In the genomic region with DNA sequence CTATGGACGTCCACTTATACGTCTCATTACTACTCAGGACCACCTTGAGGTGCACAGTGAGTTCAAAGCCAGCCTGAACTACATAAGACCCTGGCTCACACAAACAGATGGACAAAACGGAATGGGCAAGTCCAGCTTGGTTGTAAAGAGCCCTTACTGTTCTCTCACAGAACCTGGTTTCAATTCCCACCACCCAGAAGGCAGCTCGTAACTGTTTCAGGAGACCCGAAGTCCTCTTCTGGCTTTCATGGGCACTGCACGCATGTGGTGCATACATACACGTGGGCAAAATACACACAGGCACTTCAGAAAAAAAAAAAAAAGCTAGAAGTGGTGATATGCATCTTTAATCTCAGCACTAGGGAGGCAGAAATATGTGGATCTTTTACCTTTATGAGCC, we compare ENCODE assay signal across 25 mouse cellular contexts. TPM values are rescaled to one million over a fixed set of nuclear protein-coding genes. Genes with fewer than 3 reads are reported as not detected.
DNase-seq lines count a peak whose midpoint lies in the region; ATAC-seq lines count a peak whose summit lies in the region.
"Had no signal": no experiment of that assay in that cellular context is flagged by ENCODE, and none has a peak within 500 bp of the region (broad histone marks: within the 10 kb centered on the region; RNA-seq: fewer than 3 reads in every experiment).

No protein-coding gene starts in this region.

- 80% methylated on average over 7 of the region's 7 CpGs for WGBS in kidney, embryonic 14.5 days
- WGBS in hindbrain, embryonic 14.5 days = 81% methylated on average over 7 of the region's 7 CpGs

- DNase-seq in kidney, adult 9 months = no peak
- DNase-seq in retina, postnatal 1 day = peak; percentile 49
- DNase-seq in retina, embryonic 14.5 days (ENCODE audit: low spot score) = no peak
- DNase-seq in thymus, postnatal 10 days (ENCODE audit: low spot score in 2 of 2) = no peak
- DNase-seq in hindbrain, embryonic 14.5 days (ENCODE audit: low spot score) = no peak
- DNase-seq in left cerebral cortex, postnatal 4 days = no peak
- DNase-seq: adrenal gland, postnatal 36 days; cerebellum, adult 18-20 months; cerebellum, postnatal 25 days; gastrocnemius, postnatal 36 days; kidney, adult 8-10 months; kidney, postnatal 36 days; layer of hippocampus, adult 9-11 months; lung, postnatal 4 days; right cerebral cortex, postnatal 25 days had no signal

- H3K4me3 ChIP-seq in kidney, embryonic 14.5 days (ENCODE audit: low read length) = no peak overlapping the region
- H3K4me3 ChIP-seq in hindbrain, embryonic 14.5 days (replicated peaks; ENCODE audit: low read length) = no peak overlapping the region
- H3K4me3 ChIP-seq: forebrain, embryonic 13.5 days; heart, embryonic 10.5 days; hindbrain, embryonic 10.5 days; left cerebral cortex, adult 2 months; limb, embryonic 13.5 days; midbrain, embryonic 13.5 days had no signal

- intact Hi-C loops in left cerebral cortex, postnatal 4 days (cut with DNase I) = loop anchor here (5.0 kb wide), 1 partner anchor 233 kb away; no protein-coding TSS in a partner anchor

- ATAC-seq in kidney, embryonic 14.5 days (ENCODE audit: low FRiP score, low TSS enrichment) = 0 out of 2 replicates have a peak, but pooled peaks have one; percentile 17
- peak; percentile 33; the same call in 1 of the 2 replicates for ATAC-seq in granulocyte monocyte progenitor cell, adult 5-6 weeks (replicated peaks; ENCODE audit: poor library complexity, severe bottlenecking)
- ATAC-seq in hindbrain, embryonic 14.5 days (ENCODE audit: low FRiP score) = no peak
- ATAC-seq: forebrain, embryonic 13.5 days; midbrain, embryonic 13.5 days; Patski had no signal

- H3K9ac ChIP-seq in kidney, embryonic 14.5 days (ENCODE audit: low read depth, low read length) = no peak overlapping the region
- no peak overlapping the region for H3K9ac ChIP-seq in hindbrain, embryonic 14.5 days
- H3K9ac ChIP-seq: forebrain, embryonic 13.5 days; limb, embryonic 13.5 days; midbrain, embryonic 13.5 days had no signal

- H3K4me2 ChIP-seq in kidney, embryonic 14.5 days (replicated peaks; ENCODE audit: low read depth, low read length) = no peak overlapping the region
- no peak overlapping the region for H3K4me2 ChIP-seq in hindbrain, embryonic 14.5 days (replicated peaks)
- H3K4me2 ChIP-seq: forebrain, embryonic 13.5 days; limb, embryonic 13.5 days; midbrain, embryonic 13.5 days had no signal

- H3K27ac ChIP-seq in kidney, embryonic 14.5 days (ENCODE audit: low read depth, low read length) = no peak overlapping the region
- H3K27ac ChIP-seq in hindbrain, embryonic 14.5 days = no peak overlapping the region
- H3K27ac ChIP-seq: forebrain, embryonic 13.5 days; heart, embryonic 10.5 days; hindbrain, embryonic 10.5 days; left cerebral cortex, adult 2 months; limb, embryonic 13.5 days; midbrain, embryonic 13.5 days had no signal

- peaks cover 31% of the 10 kb centered on the region for H3K36me3 ChIP-seq in kidney, embryonic 14.5 days (ENCODE audit: control insufficient read depth, insufficient read depth, low read length)
- H3K36me3 ChIP-seq in hindbrain, embryonic 14.5 days (replicated peaks; ENCODE audit: control insufficient read depth, insufficient read depth) = peaks cover 32% of the 10 kb centered on the region

- H3K4me1 ChIP-seq in kidney, embryonic 14.5 days (ENCODE audit: control insufficient read depth, insufficient read depth, low read length) = peaks cover 6% of the 10 kb centered on the region
- H3K4me1 ChIP-seq in hindbrain, embryonic 14.5 days (replicated peaks; ENCODE audit: control insufficient read depth, insufficient read depth, low read length) = peaks cover 4% of the 10 kb centered on the region; the same call in 1 of the 2 replicates
- H3K4me1 ChIP-seq: heart, embryonic 10.5 days had no signal

- peaks cover 2% of the 10 kb centered on the region; the same call in 1 of the 2 replicates for H3K9me3 ChIP-seq in kidney, embryonic 14.5 days (ENCODE audit: control insufficient read depth, low read length)
- H3K9me3 ChIP-seq in hindbrain, embryonic 14.5 days (ENCODE audit: control insufficient read depth, low read length) = no peaks in the 10 kb centered on the region
- H3K9me3 ChIP-seq: forebrain, embryonic 13.5 days; heart, embryonic 10.5 days; midbrain, embryonic 13.5 days had no signal

- no peaks in the 10 kb centered on the region for H3K27me3 ChIP-seq in kidney, embryonic 14.5 days (ENCODE audit: control insufficient read depth, insufficient read depth, low read length)
- H3K27me3 ChIP-seq in hindbrain, embryonic 14.5 days (ENCODE audit: control insufficient read depth, insufficient read depth, low read length) = no peaks in the 10 kb centered on the region
- H3K27me3 ChIP-seq: forebrain, embryonic 13.5 days; limb, embryonic 13.5 days; midbrain, embryonic 13.5 days; Patski had no signal

RNA-seq across cellular contexts. Expression of gene Gm42791, which starts 50.1 kb away (rescaled TPM):
- 0.47 TPM in 1 of 2 replicates, not detected in the other for polyA plus RNA-seq in kidney, embryonic 14.5 days (2014; fragmentation: Nextera tagmentation; extraction: Ambion mirVana)
- total RNA-seq in granulocyte monocyte progenitor cell, adult 5-6 weeks (2014; fragmentation: Nextera tagmentation) = 4.6 TPM in 1 of 2 replicates, not detected in the other
- total RNA-seq in granulocyte monocyte progenitor cell, adult 5-6 weeks (2017) = 3.8 TPM in 1 of 2 replicates, not detected in the other
- 0.33 and 2.6 TPM in 2 replicates for polyA plus RNA-seq in hindbrain, embryonic 14.5 days (2014; fragmentation: Nextera tagmentation; extraction: Ambion mirVana)
- total RNA-seq in left cerebral cortex, postnatal 4 days (2021) = 10 to 100 TPM in 1 of 2 experiments, 1 to 10 TPM in 1; 9.4 to 16.6 TPM
- polyA plus RNA-seq: neural tube, embryonic 14.5 days; Patski had no signal
